Mouse (Mus musculus) 3T3-L1 (cell line): Measurements from ENCODE around the gene Gm11549.
A peak's percentile ranks its signal among the peaks of the same experiment; 100 is the strongest.

Experiments
- DNase-seq: peaks from one replicate; pipeline ENCODE4 v3.0.0-alpha.2; 2015; ENCODE audit warnings: low read depth, low spot score

The Gm11549 gene

DNA sequence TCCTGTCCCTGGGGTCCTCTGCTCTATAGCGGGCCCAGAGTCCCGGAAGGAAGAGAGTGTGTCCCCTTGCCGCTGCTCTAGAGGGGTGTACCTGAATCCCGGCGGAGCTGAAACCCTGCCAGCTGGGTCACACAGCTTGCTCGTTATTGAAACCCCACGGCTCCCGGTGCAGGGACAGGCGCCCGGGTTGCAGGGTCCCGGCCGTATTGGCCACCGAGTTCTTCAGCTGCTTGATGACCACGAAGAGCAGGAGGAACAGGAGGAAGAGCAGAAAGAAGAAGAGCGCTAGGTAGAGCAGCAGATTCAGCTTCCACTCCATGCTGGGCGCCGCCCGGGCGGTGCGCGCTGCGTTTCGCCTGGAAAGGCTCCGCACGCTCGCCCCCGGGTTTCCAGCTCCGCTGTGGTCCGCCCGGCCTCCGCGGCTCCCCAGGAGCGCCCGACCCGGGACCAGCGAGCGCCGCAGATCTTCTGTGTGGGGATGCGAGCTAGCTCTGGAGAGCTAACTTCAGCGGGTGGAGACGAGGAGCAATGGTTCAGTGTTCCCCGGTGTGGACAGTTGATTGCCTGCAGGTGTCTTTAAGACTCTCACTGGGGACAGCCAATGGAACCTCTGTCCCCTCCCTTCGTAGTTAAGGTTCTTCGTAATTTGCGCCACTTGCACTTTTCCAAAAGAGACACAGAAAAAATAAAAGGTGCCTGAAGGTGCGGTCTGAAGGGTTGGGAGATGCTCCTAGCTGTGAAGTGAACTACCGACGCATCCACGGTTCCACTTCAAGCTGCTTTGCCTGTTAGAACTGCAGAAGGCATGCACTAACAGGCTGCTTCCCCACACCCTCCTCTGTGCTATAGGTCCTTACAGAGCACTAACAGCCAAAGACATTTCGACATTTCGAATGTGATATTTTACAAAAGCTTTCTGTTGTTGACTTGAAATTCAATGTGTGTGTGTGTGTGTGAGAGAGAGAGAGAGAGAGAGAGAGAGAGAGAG lies at the start of gene Gm11549:
Gm11549 (minus strand) TSS at position 741 of the 988 bp plus-strand sequence.
- no peak for DNase-seq

DNA sequence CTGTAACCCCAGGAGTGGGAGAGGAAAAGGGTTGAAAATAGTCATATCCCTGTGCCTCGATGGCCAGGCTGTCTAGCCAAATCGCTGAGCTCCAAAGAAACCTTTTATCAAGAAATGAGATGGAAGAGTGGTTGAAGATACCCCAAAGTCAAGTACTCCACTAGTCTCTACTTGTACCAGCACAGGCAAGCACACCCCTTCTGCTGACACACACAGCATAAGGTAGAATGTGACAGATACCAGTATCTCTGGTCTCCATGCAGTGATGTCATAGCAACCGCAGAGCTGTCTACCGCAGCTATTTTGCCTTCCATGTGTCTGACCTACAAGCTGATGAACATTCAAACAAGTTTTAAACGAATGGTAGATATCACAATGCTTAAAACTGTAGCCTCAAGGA lies 48.2 kb upstream of the Gm11549 start:
- no peak for DNase-seq

DNA sequence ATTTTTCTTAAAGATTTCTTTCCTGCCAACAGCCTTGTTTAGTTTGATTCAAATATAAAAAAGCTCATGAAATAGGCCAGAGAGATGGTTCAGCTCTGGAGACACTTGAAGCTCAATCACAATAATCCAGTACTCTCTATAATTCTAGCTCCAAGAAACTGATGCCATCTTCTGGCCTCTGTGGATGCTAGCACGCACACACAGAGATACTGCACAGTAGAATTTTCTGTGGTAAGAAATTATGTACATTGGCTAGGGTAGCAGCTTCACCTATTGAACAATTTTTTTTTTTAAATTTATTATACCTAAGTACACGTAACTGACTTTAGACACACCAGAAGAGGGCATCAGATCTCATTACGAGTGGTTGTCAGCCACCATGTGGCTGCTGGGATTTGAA lies 42.1 kb upstream of the Gm11549 start:
- DNase-seq = no peak

DNA sequence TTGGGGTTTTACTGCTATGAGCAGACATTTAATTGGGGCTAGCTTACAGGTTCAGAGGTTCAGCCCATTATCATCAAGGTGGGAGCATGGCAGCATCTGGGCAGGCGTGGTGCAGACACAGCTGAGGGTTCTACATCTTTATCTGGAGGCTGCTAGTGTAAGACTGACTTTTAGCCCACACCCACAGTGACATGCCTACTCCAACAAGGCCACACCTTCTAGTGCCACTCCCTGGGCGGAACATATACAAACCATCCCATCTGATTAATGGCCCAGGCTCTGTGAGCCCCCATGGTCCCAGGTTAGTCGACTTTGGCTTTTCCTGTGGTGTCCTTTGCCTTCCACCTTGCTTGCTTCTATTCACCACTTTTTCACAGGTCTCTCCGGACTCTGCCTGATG lies 38.0 kb upstream of the Gm11549 start:
- no peak for DNase-seq

DNA sequence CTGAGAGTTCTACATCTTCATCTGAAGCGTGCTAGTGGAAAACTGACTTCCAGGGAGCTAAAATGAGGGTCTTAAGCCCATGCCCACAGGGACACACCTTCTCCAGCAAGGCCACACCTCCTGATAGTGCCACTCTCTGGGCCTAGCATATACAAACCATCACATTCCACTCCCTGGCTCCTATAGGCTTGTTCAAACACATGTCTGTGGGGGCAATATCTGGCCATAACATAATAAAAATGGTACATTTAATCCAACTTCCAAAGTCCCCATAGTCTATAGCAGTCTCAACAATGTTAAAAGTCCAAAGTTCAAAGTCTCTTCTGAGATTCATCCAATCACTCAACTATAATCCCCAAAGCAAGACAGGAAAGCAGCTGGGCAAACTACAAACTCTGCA lies 36.0 kb upstream of the Gm11549 start:
- no peak for DNase-seq

DNA sequence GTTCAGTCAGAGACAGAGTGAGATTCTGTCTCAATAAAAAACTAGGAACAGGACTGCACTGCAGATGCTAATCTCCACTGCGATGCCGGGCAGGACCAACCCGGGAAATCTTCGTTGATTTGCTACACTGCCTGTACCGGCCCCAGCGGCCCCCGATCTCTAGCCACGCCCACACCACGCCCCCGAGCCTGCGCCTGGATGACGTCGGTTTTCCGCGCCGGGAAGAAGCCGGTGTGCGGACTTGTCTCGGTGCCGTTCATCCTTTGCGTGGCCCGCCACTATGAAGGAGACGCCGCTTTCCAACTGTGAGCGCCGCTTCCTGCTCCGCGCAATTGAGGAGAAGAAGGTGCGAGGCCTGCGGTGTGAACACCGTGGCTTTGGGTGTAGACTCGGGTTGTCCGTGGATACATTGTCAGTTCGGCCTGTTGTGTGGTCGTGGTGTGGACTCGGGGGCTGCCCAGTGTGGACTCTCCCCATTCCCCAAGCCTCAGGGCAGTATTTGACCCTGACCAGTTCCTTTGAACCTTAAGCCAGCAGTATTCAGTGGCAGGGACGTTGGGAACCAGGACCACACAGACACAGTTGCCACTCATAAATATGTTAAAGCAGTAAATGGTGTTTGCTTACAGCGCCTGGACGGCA lies 30.9 kb upstream of the Gm11549 start, which contains the start of gene Exosc9:
Exosc9 (plus strand) TSS at position 201 of the 642 bp plus-strand sequence.
- peak; percentile 87 for DNase-seq

DNA sequence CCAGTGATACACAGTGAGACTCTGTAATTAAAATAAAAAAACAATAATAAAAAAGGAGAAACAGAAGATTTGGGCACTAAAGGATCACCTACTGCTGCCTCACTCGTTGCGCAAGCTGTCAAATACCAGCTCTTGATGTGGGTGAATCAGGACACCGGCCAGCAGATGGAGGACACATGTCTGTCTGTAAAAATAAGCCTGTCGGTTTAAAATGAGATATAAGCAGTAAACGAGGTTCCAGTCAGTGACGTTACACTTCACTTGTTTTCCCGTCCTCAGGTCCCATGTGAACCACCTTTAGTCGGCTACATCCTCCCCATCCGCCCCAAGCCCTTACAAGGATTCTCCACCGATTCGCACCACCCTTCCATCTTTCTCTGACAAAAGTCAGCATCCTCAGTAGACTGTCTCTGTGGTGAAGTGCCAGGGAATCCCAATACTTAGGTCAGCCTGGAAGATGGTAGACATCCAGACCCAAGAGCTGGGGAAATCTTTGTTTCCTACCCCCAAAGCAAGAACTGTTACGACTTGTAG lies 30.3 kb upstream of the Gm11549 start:
- DNase-seq = no peak

DNA sequence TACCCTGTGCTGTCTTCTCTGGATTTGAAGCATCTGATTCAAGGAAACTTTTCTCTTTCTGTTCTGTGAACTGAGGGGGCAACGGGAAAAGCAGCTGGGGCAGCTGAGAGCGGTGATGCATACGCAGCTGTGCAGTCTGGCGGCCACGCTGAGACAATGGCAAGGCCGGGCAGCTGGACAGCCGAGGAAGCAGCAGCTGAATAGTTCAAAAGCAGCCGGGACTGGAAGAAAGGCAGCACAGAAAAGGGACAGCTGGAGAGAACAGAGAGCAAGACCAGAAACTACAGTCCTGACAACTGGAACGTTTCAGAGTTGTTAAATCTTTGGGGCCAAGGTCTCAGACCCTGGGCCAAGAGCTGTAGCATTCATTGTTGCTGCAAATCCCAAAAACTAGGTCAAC lies 29.7 kb upstream of the Gm11549 start:
- no peak for DNase-seq

DNA sequence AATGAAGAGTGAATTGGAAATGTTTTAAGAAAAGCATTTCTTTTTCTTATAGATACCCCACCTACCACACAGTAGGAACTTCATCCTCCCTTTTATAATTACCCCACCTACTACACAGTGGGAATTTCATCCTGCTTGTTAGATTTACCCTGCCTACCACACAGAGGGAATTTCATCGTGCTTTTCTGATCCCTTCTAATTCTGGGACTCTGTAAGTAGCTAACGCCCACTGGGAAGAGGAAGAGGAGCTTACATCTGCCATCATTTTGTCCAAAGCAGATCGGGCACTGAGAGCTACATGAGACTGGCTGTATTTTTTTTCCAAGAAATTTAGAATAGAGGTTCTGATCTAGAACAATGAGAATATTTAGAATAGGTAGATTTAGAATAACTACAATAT lies 23.3 kb upstream of the Gm11549 start:
- no peak for DNase-seq

DNA sequence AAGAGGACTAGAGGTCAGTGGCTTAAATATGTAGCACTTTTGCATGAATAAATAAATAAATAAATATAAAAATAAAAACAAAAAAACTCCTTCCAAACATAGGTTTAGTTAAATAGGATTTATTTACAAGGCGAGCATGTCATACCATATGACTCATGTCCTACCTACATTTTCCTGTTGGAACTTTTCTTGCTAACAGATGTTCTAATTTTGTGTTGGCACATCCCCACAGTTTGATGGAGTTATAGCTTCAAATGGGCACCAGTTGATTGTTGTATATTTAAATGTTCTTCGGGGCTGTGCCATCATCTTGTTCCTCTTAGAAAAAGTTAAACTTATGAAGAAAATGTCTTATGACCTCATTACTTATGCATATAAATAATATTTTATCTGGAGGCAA lies 19.8 kb upstream of the Gm11549 start:
- DNase-seq = peak; percentile 56

DNA sequence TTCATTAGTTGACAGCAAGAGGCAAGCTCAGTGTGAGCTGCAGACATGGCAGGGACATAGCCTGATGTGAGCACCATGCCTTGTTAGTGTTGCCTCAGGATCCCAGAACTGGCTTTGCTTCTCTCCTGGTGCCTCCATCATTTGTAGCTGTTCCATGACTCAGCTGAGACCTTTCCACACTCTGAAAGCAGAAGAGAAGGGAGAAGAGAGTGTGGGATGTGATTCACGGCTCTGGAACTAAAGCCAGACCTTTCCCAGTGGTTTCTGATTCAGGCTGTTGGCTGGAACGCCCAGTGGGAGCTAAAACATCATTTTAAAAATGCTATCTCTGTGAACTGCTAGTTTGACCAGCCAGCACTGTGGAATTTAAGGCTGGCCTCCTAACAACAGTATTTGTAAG lies 19.1 kb upstream of the Gm11549 start:
- DNase-seq = peak; percentile 97

DNA sequence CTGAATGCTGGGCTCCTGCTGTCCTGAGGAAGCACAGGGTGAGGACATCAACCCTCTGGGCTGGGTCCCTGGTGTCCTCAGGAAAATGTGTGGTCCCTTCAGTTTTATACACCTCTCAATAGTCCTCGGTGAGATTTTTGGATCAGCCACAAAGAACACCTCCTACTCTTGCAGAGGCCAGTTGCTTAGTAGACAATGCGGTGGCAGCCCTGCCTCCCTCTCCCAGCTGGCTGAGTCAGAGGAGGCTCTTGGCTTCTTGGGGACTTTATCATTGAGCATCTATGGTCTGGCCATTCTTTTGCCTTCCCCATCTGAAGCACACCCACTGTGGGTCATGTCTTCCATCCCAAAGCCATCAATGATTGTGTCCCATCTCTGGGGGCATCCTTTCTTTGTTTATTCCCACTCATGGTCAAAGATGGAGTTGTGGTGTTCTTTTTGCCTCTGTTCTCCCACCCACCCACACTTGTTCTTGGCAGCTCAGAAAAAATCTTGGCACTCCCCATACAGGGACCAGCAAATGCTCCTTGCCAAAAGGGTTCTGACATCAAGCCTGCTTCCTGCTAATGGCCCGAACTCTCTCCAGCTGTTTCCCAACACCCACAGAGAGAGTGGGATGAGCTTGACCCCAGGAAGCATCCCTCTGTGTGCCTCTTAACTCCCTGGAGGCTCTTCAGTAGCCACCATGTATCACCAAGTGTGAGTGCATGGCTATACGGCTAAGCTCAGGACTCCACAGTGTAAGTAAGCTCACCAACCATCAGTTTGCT lies 16.3 kb upstream of the Gm11549 start:
- no peak for DNase-seq

DNA sequence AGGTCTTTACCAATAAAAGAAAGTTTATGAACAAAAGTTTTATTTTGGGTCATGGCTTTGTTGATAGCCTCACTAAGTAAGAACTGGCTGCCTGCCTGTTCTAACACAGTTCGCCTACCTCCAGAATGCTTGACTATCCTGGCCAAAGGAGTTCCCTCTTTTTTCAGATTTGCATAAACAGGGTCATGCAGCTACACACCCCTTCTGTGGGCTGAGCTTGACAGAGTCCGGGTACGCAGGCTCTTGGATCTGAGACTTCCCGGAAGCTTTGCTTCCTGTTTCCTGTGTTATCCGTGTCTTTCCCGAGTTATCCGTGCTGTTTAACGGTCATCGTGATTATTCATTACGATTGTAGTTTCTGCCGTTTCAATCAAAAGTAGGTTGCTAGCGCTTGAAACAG lies 14.4 kb upstream of the Gm11549 start:
- DNase-seq = no peak

DNA sequence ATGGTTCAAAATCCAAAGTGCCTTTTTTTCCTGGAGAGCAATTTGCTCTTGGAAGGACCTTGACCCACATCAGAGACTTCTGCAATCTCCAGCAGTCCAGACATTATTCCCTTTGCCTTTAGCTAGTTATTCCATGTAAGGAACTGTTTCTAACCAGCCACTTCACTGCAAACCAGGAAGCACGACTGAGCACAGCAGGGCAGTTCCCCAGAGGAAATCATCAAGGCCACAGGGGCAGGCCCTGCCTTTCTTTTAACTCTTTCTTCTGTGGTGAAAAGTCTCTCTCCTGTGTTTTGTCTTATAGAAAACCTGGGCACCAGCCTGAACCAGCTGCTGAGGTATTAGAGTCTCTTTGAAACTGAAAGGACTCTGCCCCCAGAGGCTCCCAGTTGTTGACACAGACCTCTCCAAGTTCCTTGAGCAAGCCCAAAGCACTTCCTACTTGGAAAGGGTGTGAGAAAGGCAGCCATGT lies 11.6 kb upstream of the Gm11549 start:
- no peak for DNase-seq

DNA sequence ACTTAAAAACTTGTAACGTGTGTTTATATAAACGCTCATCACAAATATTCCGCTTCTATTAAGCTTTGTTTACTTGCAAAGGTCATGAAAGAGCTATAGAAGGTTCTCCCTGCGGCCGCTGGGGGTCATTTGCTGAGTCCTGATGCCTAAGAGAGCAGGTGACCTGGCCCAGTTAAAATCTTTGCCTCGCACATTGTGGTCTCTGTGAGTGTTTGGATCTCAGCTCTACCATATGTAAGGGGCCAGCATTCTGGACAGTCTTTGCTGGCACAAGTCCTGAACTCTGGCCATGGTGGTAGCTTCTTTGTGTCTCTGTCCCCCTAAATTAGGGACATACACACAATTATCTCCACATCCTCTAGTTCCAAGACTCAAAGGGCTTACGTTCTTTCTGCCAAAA lies 11.1 kb upstream of the Gm11549 start:
- no peak for DNase-seq

DNA sequence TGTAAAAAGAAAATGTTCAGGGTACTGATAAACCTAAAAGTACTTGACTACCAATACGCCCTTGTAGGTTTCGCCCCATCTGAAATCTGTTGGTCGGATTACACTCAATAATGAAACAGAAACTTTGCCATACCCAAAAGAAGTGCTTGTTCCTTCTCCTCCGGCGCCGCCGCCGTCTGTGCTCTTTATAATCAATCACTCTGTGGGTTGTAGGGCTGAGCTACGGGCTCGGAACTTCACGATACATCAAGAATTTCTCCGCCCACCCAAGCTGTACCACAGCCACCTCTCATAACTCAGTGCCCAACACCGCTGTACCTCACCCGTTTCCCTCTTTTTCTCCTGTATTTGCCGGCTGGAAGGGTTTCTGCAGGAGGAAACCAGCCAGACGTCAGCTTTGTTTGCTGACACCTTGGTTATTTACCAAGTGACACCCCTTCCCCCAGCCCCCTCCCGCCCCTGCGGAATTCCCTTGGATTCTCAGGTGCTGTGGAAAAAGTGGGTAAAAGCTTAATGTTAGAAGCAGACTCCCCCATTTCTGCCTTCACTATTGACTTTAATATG lies 10.4 kb upstream of the Gm11549 start:
- DNase-seq = no peak

DNA sequence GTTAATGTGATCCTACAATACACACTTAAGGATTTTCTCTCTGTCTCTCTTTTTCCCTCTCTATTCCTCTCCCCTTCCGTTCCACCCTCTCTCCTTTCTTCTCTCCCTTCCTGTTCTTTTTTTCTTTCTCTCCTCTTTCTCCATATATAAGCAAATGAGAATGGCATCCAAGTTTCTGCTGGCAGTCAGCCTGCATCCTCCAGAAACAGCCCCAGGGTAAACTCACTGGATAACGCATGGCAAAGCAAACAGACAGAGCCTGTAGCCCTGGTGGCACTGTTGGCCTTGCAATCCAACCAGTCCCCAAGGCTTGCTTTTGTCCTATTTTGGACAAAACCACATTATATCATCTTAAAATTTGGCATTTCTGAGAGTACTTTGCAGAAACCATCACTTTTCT lies 9.6 kb upstream of the Gm11549 start:
- DNase-seq = peak; percentile 77

DNA sequence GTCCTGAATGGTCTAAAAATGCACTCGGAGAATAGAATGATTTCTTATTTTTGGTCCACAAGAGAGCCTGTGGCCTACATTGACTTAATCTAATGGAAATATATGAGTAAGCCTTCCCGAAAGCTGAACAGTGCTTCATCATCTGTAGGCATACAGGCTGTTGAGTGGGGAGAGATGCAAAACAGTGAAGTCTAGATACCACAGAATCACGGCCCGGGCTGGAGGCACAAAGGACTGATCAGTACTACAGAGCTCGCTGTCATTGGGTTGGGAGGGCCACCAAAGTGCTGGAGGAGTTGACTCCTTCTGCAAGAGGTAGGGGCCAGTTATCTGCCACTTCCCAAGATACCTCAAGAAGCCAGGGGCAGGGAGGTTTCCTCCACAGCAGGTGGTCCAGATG lies 9.2 kb upstream of the Gm11549 start:
- no peak for DNase-seq

DNA sequence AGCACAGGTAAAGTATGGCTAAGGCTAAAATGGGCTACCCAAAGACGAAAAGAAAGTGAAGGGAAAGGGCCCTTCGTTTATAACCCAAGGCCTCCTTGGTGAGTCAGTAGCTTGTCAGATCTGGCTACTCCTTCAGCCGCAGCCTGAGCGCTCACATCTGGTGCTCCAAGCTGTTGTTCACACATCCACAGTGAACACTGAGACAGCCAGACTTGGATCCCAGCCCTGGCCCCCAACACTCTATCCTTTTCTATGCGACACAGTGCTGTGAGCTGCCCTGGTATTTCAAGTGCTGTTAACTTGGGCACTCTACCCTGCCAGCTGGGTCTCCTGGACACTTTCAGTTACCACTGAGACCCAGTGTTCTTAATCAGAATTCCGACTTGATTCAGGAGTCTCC lies 8.7 kb upstream of the Gm11549 start:
- DNase-seq = peak; percentile 60

DNA sequence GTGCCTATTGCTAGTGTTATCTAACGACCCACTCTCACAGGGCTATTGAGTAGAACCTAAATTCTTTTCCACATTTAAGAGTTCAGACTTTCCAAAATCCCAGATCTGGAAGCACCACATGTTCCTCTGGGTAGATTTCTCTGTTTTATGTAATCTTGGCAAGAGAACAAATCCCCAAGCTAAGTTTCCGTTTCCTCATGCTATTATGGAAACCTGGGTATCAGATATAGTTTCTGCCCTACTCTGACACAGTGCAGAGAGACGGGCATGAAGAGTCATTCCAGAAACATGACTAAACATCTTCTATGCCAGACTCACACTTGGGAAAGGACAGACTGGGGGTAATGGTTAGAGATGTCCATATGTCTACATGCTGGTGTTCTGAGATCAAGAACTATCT lies 2.9 kb upstream of the Gm11549 start:
- peak; percentile 71 for DNase-seq

DNA sequence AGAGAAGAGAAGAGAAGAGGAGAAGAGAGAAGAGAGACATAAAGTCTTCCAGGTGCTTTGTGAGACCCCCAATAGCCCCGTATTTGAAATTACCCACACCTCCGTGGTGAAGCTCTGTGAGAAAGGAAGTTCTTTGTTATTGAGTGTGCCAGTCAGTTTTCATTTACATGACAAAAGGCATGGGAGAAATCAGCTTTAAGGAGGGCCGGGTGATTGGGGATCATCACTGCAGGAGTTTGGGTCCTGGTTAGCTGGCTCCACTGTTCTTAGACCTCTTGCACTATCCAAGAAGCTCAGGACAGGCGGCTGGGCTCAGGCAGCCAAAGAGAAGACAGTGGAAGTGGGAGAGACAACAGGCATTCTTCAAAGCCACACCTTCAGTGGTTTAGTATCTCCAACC lies 524 bp upstream of the Gm11549 start:
- DNase-seq = no peak
